Mouse (Mus musculus): ENCODE measurements around the gene Hectd4. TPM values are rescaled to one million over a fixed set of nuclear protein-coding genes. Genes with fewer than 3 reads are reported as not detected.

Hectd4 gene
- total and polyA plus RNA-seq, 3 experiments: 2.1 to 7.8 (median 6.0) TPM

GRCm38 (mm10) chr5:121313764-121314474 lies 93.9 kb downstream of the Hectd4 start:
- peaks cover 50 to 88% of the 10 kb centered on the region in 2 experiments for H3K36me3 ChIP-seq (replicated peaks in 1 of 2; ENCODE audit: control insufficient read depth in 1 of 2, insufficient read depth in 1 of 2, low read length in 1 of 2)
- H3K4me3 ChIP-seq (replicated peaks in 1 of 3; ENCODE audit: low read depth in 2 of 3, low read length in 2 of 3, poor library complexity in 1 of 3): no peak overlapping the region
- no peaks in the 10 kb centered on the region for H3K4me1 ChIP-seq (ENCODE audit: control insufficient read depth in 1 of 2, insufficient read depth in 2 of 2)
- DNase-seq (ENCODE audit: extremely low read depth): no peak
- in situ Hi-C loops (cut with MboI; ENCODE audit: low pct_ligation_motif_present, low pct_unique_long_range_greater_than_20kb, low sequenced_read_pairs) (no loop called here), dilution Hi-C loops (cut with MboI; ENCODE audit: extremely low pct_ligation_motif_present, extremely low pct_unique_long_range_greater_than_20kb, low sequenced_read_pairs) (no loop called here)
- H3K4me2 ChIP-seq (ENCODE audit: insufficient read depth, low read depth, poor library complexity, severe bottlenecking): no peak overlapping the region
- H3K27ac ChIP-seq (ENCODE audit: insufficient read depth, low read depth): no peak overlapping the region
- H3K27me3 ChIP-seq (replicated peaks): no peaks in the 10 kb centered on the region
- TF ChIP-seq HCFC1 (IDR thresholded peaks at IDR 0.05; ENCODE audit: low read depth, low read length): no peak
- no peak for TF ChIP-seq MYC (IDR thresholded peaks at IDR 0.05; ENCODE audit: low read depth, low read length)
- TF ChIP-seq MAX (IDR thresholded peaks at IDR 0.05; ENCODE audit: low read length): no peak
- no peak for TF ChIP-seq MEF2A (IDR thresholded peaks at IDR 0.05; ENCODE audit: borderline replicate concordance, low read depth, low read length)
- no peak for TF ChIP-seq JUND (conservative IDR thresholded peaks at IDR 0.05; ENCODE audit: low read depth, low read length)
- TF ChIP-seq MXI1 (IDR thresholded peaks at IDR 0.05; ENCODE audit: low read depth, low read length): no peak
- no peak for TF ChIP-seq SMC3 (IDR thresholded peaks at IDR 0.05; ENCODE audit: low read depth, low read length)
- TF ChIP-seq USF2 (conservative IDR thresholded peaks at IDR 0.05; ENCODE audit: low read depth, low read length): no peak
- no peak for TF ChIP-seq POLR2A (IDR thresholded peaks at IDR 0.05; ENCODE audit: low read depth, low read length)
- TF ChIP-seq KAT2A (IDR thresholded peaks at IDR 0.05; ENCODE audit: insufficient replicate concordance, low read length): no peak
- TF ChIP-seq NRF1 (IDR thresholded peaks at IDR 0.05; ENCODE audit: low read depth, low read length): no peak
- TF ChIP-seq EP300 (IDR thresholded peaks at IDR 0.05; ENCODE audit: low read length): no peak
- no peak for TF ChIP-seq SIN3A (IDR thresholded peaks at IDR 0.05; ENCODE audit: low read length)
- no peak for TF ChIP-seq TBP (conservative IDR thresholded peaks at IDR 0.05; ENCODE audit: low read depth, low read length)
- H3K9ac ChIP-seq (ENCODE audit: insufficient read depth, low read depth): no peak overlapping the region
- H3K79me2 ChIP-seq (replicated peaks; ENCODE audit: control insufficient read depth, extremely low read depth, insufficient read depth, poor library complexity, severe bottlenecking): no peaks in the 10 kb centered on the region
- H3K9me3 ChIP-seq (replicated peaks; ENCODE audit: low read length): no peaks in the 10 kb centered on the region

GRCm38 (mm10) chr5:121326079-121326805 lies 106.2 kb downstream of the Hectd4 start:
- no peak for DNase-seq (ENCODE audit: extremely low read depth)
- Histone ChIP-seq H3K9me3 (replicated peaks; ENCODE audit: low read length) (no peaks in the 10 kb centered on the region), H3K4me1 (ENCODE audit: control insufficient read depth in 1 of 2, insufficient read depth in 2 of 2) (peaks cover 13 to 23% of the 10 kb centered on the region in 2 experiments), H3K79me2 (replicated peaks; ENCODE audit: control insufficient read depth, extremely low read depth, insufficient read depth, poor library complexity, severe bottlenecking) (no peaks in the 10 kb centered on the region), H3K27ac (ENCODE audit: insufficient read depth, low read depth) (no peak overlapping the region), H3K36me3 (replicated peaks in 1 of 2; ENCODE audit: control insufficient read depth in 1 of 2, insufficient read depth in 1 of 2, low read length in 1 of 2) (peaks cover 55 to 78% of the 10 kb centered on the region in 2 experiments), H3K4me3 (replicated peaks in 1 of 3; ENCODE audit: low read depth in 2 of 3, low read length in 2 of 3, poor library complexity in 1 of 3) (no peak overlapping the region), H3K9ac (ENCODE audit: insufficient read depth, low read depth) (no peak overlapping the region), H3K27me3 (replicated peaks) (no peaks in the 10 kb centered on the region), H3K4me2 (ENCODE audit: insufficient read depth, low read depth, poor library complexity, severe bottlenecking) (no peak overlapping the region)
- TF ChIP-seq JUN (IDR thresholded peaks at IDR 0.05; ENCODE audit: insufficient read depth, low read depth, low read length) (no peak), CHD2 (IDR thresholded peaks at IDR 0.05; ENCODE audit: low read length) (no peak), MXI1 (IDR thresholded peaks at IDR 0.05; ENCODE audit: low read depth, low read length) (no peak), RAD21 (IDR thresholded peaks at IDR 0.05; ENCODE audit: low read depth, low read length) (no peak), MAFK (IDR thresholded peaks at IDR 0.05; ENCODE audit: insufficient replicate concordance, low read length) (no peak), SMC3 (IDR thresholded peaks at IDR 0.05; ENCODE audit: low read depth, low read length) (no peak), IRF4 (IDR thresholded peaks at IDR 0.05; ENCODE audit: low read depth, low read length) (no peak), HCFC1 (IDR thresholded peaks at IDR 0.05; ENCODE audit: low read depth, low read length) (no peak), MEF2A (IDR thresholded peaks at IDR 0.05; ENCODE audit: borderline replicate concordance, low read depth, low read length) (no peak), E2F4 (IDR thresholded peaks at IDR 0.05; ENCODE audit: insufficient replicate concordance, low read depth, low read length) (no peak), POLR2AphosphoS2 (IDR thresholded peaks at IDR 0.05; ENCODE audit: low read depth, low read length) (no peak), UBTF (IDR thresholded peaks at IDR 0.05; ENCODE audit: low read depth, low read length) (no peak), PAX5 (IDR thresholded peaks at IDR 0.05; ENCODE audit: low read length) (no peak)
- in situ Hi-C loops (cut with MboI; ENCODE audit: low pct_ligation_motif_present, low pct_unique_long_range_greater_than_20kb, low sequenced_read_pairs) (no loop called here), dilution Hi-C loops (cut with MboI; ENCODE audit: extremely low pct_ligation_motif_present, extremely low pct_unique_long_range_greater_than_20kb, low sequenced_read_pairs) (no loop called here)
